Mouse (Mus musculus): ENCODE measurements around the gene Slc35e4. TPM values are rescaled to one million over a fixed set of nuclear protein-coding genes. Genes with fewer than 3 reads are reported as not detected.

Gene Slc35e4
- total RNA-seq, 2 experiments from 2014 or later, result 3.5 TPM

DNA sequence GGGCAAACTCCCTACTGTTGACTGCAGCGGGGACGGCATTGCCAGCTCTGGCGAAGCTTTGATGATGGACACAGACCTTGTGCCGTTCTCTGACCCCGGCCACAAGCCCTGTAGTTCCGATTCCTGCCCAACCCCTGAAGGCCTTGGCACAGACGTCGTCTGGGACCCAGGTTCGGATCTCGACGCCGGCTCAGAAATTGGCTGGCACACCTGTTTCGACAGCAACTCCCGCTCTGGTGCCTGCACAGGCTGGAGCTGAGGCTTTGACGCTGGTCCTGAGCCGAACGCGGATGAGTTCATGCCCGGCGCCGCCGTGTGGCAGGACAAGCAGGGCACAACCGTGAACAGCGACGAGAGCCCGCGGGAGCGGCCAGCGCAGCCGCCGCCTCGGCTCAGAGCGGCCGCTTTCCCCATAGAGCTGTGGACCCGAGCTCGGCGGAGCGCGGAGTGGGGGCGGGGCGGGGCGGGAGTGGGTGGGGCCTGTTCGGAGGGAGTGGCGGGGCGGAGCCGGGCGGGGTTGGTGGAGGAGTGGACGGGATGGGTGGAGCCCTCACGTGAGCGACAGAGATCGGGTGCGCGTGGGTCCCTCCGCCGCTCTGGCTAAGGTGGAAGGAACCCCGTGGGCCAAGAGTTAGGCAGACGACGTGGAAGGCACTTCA is 50.9 kb downstream of the Slc35e4 start, which contains the start of gene Osbp2:
Gene Osbp2, minus strand, starts transcription at position 450 of the 659 bp plus-strand sequence.
- peak; percentile 72 to 73 for DNase-seq

DNA sequence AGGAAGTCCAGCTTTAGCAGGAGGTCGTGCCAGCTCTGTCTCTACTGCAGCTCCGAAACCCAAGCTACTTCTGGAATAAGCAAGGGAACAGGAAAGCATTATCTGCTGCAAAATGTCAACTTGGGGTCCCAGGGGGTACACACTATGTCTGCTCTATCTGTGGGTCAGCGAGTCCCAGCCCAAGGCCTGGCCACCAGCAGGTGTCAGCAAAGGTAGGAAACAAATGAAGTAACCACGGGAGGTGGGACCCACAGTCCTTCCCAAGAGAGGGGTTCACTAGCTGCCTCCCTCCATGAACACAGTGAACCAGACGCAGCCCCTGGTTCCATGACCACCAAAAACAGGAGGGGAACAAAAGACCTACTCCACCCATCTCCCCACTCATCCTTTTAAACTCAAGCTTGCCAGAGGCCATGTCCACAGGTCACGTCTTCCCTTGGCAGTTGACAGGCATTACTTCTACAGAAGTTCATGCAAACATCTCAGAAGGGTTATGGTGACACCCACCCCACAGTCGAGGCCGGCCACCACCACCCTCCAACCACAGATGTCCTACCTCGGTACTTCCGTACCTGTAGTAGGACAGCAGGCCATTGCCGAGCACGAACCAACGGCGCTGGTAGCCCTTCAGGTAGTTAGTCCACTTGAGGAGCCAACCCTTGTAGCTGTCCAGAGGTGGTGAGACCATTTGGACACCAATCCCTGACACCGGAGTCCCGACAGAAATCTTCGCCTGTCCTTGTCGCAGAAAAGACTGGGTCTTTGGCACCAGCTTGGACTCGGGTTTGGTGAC is 51.6 kb downstream of the Slc35e4 start:
- no peak for DNase-seq

DNA sequence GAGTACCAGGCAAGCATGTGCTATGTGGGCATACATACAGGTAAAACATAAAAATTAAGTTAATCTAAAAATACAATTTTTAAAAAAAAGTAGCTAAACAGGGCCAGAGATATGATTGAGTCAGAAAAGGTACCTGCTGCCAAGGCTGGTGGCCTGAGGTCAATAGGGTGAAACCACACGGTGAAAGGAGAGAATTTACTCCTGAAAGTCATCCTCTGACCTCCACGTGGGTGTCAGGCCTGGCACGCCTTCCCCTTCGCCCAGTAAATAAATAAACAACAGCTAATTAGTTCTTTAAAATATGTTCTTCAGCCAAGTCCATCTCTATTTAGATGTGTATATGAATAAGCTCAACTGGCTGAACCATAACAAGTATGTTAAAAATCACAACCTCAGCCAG is 54.1 kb downstream of the Slc35e4 start:
- DNase-seq, result no peak

DNA sequence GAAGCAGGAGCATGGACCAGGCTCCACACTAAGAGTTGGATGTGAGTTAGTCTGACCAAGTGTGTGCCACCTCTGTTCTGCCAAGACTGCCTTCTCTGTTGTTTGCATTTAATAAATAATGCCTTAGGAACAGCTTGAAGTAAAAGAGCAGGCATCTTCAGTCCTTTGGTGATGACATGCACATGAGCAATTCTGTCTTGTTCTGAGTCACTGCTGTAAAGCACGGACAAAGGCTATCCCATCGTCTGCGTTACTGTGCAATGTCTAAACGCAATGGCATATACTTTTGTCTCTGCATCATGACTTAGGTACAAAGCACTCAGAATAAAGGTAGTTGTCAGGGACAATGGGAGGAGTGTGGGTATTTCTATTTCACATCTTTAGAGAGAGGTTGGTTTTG is 54.7 kb downstream of the Slc35e4 start:
- no peak for DNase-seq

DNA sequence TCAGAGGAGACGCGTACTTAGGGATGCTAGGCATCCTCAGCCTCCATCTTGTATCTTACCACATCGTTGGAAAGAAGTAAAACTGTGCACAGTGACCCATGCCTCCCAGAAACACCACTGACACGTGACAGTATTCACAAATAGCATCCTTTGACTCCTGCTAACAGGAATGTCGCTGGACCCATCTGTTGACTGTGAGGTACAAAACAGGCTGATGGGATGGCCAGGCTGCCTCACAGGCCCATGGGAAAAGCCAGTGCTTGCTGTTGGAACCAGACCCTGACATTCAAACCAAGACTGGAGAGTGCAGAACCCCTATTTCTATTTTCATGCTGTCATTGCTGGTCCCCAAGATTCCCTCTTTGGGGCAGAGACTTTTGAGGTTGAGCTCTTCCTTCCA is 56.6 kb downstream of the Slc35e4 start:
- DNase-seq, result no peak

Other genes with a start within 250 kb of the Slc35e4 start
- 10 to 100 TPM; 17.9 to 20.3 TPM for gene Osbp2, start 50.8 kb downstream of the Slc35e4 start, total RNA-seq (2021)
- under 1 TPM; 0.55 to 0.64 TPM for gene 4921536K21Rik, start 19.6 kb downstream of the Slc35e4 start, total RNA-seq (2021)
- 10 to 100 TPM; 28.3 to 28.6 TPM for gene Dusp18, start 19.4 kb downstream of the Slc35e4 start, total RNA-seq (2021)
- gene Tcn2, start 17.5 kb upstream of the Slc35e4 start, total RNA-seq (2021), result 10 to 100 TPM; 37.9 to 50.5 TPM
- gene Pes1, start 49.3 kb upstream of the Slc35e4 start, total RNA-seq (2021), result 10 to 100 TPM; 27.4 to 27.6 TPM
- gene 4930556J24Rik, start 62.1 kb upstream of the Slc35e4 start, total RNA-seq (2021), result not detected
- under 1 TPM; 0.15 to 0.23 TPM for gene Gal3st1, start 69.0 kb upstream of the Slc35e4 start, total RNA-seq (2021)
- under 1 TPM; 0.25 to 0.85 TPM for gene Sec14l4, start 116.8 kb upstream of the Slc35e4 start, total RNA-seq (2021)
- gene Sec14l3, start 150.2 kb upstream of the Slc35e4 start, total RNA-seq (2021), result 1 to 10 TPM in 1 of 2 experiments, not detected in 1; 6.2 TPM
- gene Mtfp1, start 180.8 kb upstream of the Slc35e4 start, total RNA-seq (2021), result 100 to 1,000 TPM; 133 to 172 TPM
- under 1 TPM; 0.44 to 0.87 TPM for gene Sec14l2, start 208.8 kb upstream of the Slc35e4 start, total RNA-seq (2021)
- 10 to 100 TPM; 11.6 to 13.5 TPM for gene Rnf215, start 220.5 kb upstream of the Slc35e4 start, total RNA-seq (2021)
- 1 to 10 TPM; 3.5 to 5.2 TPM for gene Ccdc157, start 245.6 kb upstream of the Slc35e4 start, total RNA-seq (2021)
- gene Sf3a1, start 245.7 kb upstream of the Slc35e4 start, total RNA-seq (2021), result 10 to 100 TPM; 33.4 to 38.3 TPM

Data from heart, adult 18-20 months (tissue).